Mouse (Mus musculus) small intestine, adult 2 months (tissue): ENCODE measurements around the gene Klhdc1.
A peak's percentile ranks its signal among the peaks of the same experiment; 100 is the strongest.

Experiments used
- CTCF ChIP-seq: fragments of 200-500 bp; IDR thresholded peaks from 2 replicates; pipeline ENCODE4 v1.5.1; 2012; ENCODE audit warnings: low read depth, mild to moderate bottlenecking, control low read depth, inconsistent platforms, low read length, moderate library complexity, mixed read lengths; ENCODE audit not compliant: insufficient replicate concordance, insufficient read length; ENCODE audit errors: extremely low read depth
- POLR2A ChIP-seq: fragments of 200-500 bp; IDR thresholded peaks from 2 replicates; pipeline ENCODE4 v1.6.1; 2012; ENCODE audit warnings: low read depth, mild to moderate bottlenecking, control low read depth, inconsistent platforms, low read length, moderate library complexity

GRCm38 (mm10) chr12:69196444-69197377 is 44.3 kb upstream of the Klhdc1 start, which contains the start of gene Gm49383:
- TF ChIP-seq POLR2A (peak; percentile 57; the same call in 1 of the 2 replicates), CTCF (no peak)
